Mouse (Mus musculus) hindbrain, embryonic 15.5 days (tissue): Measurements from ENCODE around the gene Taf6. TPM values are rescaled to one million over a fixed set of nuclear protein-coding genes. Genes with fewer than 3 reads are reported as not detected.

Experiments
- ATAC-seq: fragments of 200-750 bp; cut with Nextera tagmentation; 2 replicates; pipeline ENCODE4 v1.8.0; 2017; ENCODE audit warnings: low read depth, moderate number of reproducible peaks, moderate TSS enrichment; ENCODE audit not compliant: low FRiP score
- H3K27ac ChIP-seq: fragments of 300-500 bp; sonication (generic); replicated peaks from 2 replicates; pipeline ENCODE4 v1.5.1; 2015; ENCODE audit warnings: mild to moderate bottlenecking, inconsistent platforms
- H3K27me3 ChIP-seq: fragments of 300-500 bp; sonication (generic); 2 replicates; pipeline ENCODE4 v1.6.1; 2015; ENCODE audit warnings: control low read depth, inconsistent platforms
- H3K36me3 ChIP-seq: fragments of 300-500 bp; sonication (generic); 2 replicates; pipeline ENCODE4 v1.6.1; 2015; ENCODE audit warnings: control low read depth, inconsistent platforms
- H3K4me1 ChIP-seq: fragments of 300-500 bp; sonication (generic); replicated peaks from 2 replicates; pipeline ENCODE4 v1.6.1; 2015; ENCODE audit warnings: control low read depth, inconsistent platforms
- H3K4me2 ChIP-seq: fragments of 300-500 bp; sonication (generic); 2 replicates; pipeline ENCODE4 v1.6.1; 2015; ENCODE audit warnings: moderate library complexity, mild to moderate bottlenecking, inconsistent platforms
- H3K4me3 ChIP-seq: fragments of 300-500 bp; sonication (generic); 2 replicates; pipeline ENCODE4 v1.5.1; 2015; ENCODE audit warnings: mild to moderate bottlenecking, inconsistent platforms
- H3K9ac ChIP-seq: fragments of 300-500 bp; sonication (generic); 2 replicates; pipeline ENCODE4 v1.6.1; 2015; ENCODE audit warnings: inconsistent platforms
- H3K9me3 ChIP-seq: fragments of 300-500 bp; sonication (generic); 2 replicates; pipeline ENCODE4 v1.6.1; 2016; ENCODE audit warnings: control low read depth, inconsistent platforms
- WGBS: fragments of 180-500 bp; shearing (Covaris S2); methylation state at CpG from one replicate; pipeline ENCODE4 v1.1.7; 2015; 5-methylcytosine and 5-hydroxymethylcytosine counted together
- polyA plus RNA-seq: library from polyadenylated mRNA; unstranded; fragments of >200 nt; fragmentation: Nextera tagmentation; extraction: Ambion mirVana; gene quantifications from 2 replicates; pipeline ENCODE4 v1.2.1, GENCODE M21; 2015

Gene Taf6
- polyA plus RNA-seq, 1 experiment from 2014 or later = 77.7 TPM

DNA sequence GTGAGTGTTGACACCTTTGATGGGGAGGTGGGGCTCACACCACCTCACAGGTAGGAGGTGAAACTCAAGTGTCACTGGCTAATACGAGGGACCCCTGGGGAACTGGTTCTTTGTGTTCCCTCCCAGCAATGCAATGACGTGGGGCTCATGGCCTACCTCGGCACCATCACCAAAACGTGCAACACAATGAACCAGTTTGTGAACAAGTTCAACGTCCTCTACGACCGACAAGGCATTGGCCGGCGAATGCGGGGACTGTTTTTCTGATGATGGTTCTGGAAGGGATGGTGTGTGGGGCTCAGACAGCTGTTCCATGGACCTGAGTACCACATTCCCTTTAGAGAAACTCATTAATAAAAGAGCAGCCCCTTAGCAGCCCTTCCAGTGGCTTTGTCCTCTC lies 23.6 kb downstream of the Taf6 start:
- WGBS = 69% methylated on average over 10 of the region's 10 CpGs
- no peak for ATAC-seq
- H3K27ac ChIP-seq = no peak overlapping the region

DNA sequence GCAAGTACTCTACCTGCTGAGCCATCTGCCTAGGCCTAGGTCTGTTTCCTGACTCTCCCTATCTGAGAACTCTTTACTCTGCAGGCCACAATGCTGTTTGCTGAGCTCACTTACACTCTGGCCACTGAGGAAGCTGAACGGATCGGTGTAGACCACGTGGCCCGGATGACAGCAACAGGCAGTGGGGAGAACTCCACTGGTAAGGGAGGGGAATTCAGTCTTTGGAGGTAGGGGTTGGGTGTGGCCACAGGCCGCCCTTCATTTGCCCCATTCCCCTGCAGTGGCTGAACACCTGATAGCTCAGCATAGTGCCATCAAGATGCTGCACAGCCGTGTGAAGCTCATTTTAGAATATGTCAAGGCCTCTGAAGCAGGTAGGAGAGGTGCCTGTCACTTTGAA lies 24.2 kb downstream of the Taf6 start:
- Histone ChIP-seq H3K9me3 (no peaks in the 10 kb centered on the region), H3K27ac (no peak overlapping the region), H3K4me1 (peaks cover 20% of the 10 kb centered on the region), H3K27me3 (no peaks in the 10 kb centered on the region), H3K9ac (no peak overlapping the region), H3K4me3 (no peak overlapping the region), H3K36me3 (peaks cover 59% of the 10 kb centered on the region), H3K4me2 (no peak overlapping the region)
- WGBS = 80% methylated on average over 6 of the region's 6 CpGs
- ATAC-seq = no peak

More for the DNA sequence above, 23.6 kb downstream of the Taf6 start:
- Histone ChIP-seq H3K4me2 (no peak overlapping the region), H3K9me3 (no peaks in the 10 kb centered on the region), H3K4me1 (peaks cover 21% of the 10 kb centered on the region), H3K27me3 (no peaks in the 10 kb centered on the region), H3K4me3 (no peak overlapping the region), H3K9ac (no peak overlapping the region), H3K36me3 (peaks cover 65% of the 10 kb centered on the region)

DNA sequence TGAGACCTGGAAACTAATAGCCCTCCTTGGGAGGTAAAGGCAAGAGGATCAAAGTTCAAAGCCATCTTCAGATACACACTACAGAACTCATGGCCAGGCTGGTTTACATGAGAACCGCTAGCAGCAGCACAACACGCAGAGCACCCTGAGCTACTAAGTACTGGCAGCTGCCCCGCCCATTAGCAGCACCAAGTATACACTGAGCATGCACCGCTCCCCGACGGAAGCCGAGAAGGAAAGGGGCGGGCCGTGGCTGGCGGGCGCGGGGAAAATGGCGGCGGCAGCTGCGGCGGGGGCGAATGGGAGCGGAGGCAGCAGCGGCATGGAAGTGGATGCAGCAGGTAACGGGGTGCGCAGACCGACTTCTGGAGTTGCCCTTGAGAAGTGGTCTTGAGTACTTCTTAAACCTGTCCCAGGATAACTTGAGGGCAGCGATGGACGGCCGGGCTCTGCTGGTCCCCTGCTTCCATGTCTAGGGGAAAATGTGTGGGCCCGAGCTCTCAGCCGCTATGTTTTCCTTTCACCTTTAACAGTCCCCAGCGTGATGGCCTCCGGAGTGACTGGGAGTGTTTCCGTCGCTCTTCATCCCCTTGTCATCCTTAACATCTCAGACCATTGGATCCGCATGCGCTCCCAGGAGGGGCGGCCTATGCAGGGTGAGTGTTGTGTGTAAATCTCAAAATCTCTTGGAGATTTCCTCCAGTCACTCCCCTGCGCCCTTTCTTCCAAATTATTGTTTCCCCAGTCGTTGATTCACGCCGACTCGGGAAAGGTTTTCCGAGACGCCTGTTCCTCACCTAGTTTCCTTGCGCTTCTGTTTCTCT lies 26.2 kb downstream of the Taf6 start, which contains the start of gene Cops6:
Gene Cops6, plus strand, starts transcription at position 230 of the 824 bp plus-strand sequence.
- H3K9me3 ChIP-seq = no peaks in the 10 kb centered on the region
- H3K4me2 ChIP-seq = peak within 1 kb of the TSS; percentile 81
- peaks cover 40% of the 10 kb centered on the region for H3K36me3 ChIP-seq
- 1% methylated on average over 42 of the region's 42 CpGs for WGBS
- peak within 1 kb of the TSS; percentile 78 for H3K27ac ChIP-seq
- peak within 1 kb of the TSS; percentile 86 for H3K4me3 ChIP-seq
- peaks cover 20% of the 10 kb centered on the region for H3K4me1 ChIP-seq
- peak within 1 kb of the TSS; percentile 83 for H3K9ac ChIP-seq
- H3K27me3 ChIP-seq = no peaks in the 10 kb centered on the region
- peak; percentile 95 for ATAC-seq

DNA sequence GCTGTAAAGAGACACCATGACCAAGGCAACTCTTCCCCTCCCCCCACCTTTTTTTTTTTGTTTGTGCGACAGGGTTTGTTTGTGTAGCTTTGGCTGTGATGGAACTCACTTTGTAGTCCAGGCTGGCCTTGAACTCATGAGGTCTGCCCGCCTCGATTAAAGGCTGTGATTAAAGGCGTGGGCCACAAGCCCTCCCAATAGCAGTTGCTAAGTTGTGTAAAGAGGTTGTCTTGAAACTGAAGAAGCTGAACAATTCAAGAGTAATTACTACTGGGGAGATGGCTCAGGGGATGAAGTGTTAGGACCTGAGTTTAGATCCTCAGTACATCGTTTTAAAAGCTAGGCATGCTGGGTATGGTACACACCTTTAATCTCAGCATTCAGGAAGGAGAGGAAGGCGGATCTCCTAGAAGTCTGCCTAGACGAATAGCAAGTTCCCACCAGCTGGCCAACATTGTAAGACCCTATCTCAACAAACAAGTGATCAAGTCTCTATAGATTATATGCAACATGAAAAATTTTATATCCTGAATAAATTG lies 27.0 kb downstream of the Taf6 start:
- Histone ChIP-seq H3K9ac (peak overlapping the region; percentile 83), H3K4me2 (peak overlapping the region; percentile 81), H3K9me3 (no peaks in the 10 kb centered on the region), H3K27ac (peak overlapping the region; percentile 78), H3K27me3 (no peaks in the 10 kb centered on the region), H3K36me3 (peaks cover 32% of the 10 kb centered on the region), H3K4me1 (peaks cover 20% of the 10 kb centered on the region), H3K4me3 (peak overlapping the region; percentile 86)
- 72% methylated on average over 7 of the region's 7 CpGs for WGBS
- ATAC-seq = no peak

DNA sequence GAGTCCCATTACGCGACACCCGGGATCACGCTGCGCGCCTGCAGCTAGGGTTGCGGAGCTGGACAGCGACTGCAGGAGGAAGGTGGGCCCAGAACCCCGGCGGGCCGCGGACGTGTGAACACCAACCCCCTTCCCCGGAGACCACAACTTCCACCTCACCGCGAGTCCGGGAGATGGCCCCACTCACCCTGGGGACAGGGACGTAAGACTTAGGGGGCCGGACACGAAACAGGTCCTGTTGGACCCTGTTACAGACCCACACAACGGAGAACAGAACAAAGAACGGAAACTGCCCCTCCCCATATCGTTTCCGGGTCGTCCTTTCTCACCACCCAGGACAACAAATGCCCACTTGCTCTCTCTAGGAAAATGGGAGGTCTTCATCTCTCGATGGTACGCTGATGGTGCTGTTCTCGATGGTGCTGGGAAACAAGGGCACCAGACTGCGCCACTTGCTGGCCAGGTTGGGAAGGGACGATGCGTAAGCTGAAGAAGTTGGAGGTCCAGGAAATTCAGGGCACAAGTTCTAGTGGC lies 31.7 kb downstream of the Taf6 start, which contains the start of gene Zfp113:
Gene Zfp113, minus strand, starts transcription at position 302 of the 534 bp plus-strand sequence.
- peak within 1 kb of the TSS; percentile 84 for H3K4me3 ChIP-seq
- ATAC-seq = peak; percentile 98
- H3K9ac ChIP-seq = peak within 1 kb of the TSS; percentile 87
- peak within 1 kb of the TSS; percentile 95 for H3K27ac ChIP-seq
- peak within 1 kb of the TSS; percentile 71 for H3K4me2 ChIP-seq
- no peaks in the 10 kb centered on the region for H3K9me3 ChIP-seq
- peaks cover 22% of the 10 kb centered on the region for H3K36me3 ChIP-seq
- peaks cover 17% of the 10 kb centered on the region for H3K4me1 ChIP-seq
- no peaks in the 10 kb centered on the region for H3K27me3 ChIP-seq
- under 1% methylated on average over 31 of the region's 31 CpGs for WGBS

DNA sequence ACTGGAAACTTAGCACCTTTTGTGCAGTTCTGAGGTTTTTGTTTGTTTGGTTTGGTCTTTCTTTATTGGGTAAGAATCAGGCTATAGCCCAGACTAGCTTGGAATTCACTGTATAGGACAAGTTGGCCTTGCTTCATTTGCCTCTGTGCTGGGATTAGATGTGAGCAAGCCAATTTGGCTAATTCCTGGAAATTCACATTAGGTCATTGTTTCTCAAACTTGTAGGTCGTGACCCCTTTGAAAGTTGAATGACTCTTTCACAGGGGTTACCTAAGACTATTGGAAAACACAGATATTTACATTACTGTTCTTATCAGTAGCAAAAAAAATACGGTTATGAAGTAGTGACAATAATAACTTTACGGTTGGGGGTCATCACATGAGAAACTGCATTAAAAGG lies 32.9 kb downstream of the Taf6 start:
- peaks cover 27% of the 10 kb centered on the region for H3K36me3 ChIP-seq
- H3K27me3 ChIP-seq = no peaks in the 10 kb centered on the region
- H3K9me3 ChIP-seq = no peaks in the 10 kb centered on the region
- H3K4me1 ChIP-seq = peaks cover 13% of the 10 kb centered on the region
- ATAC-seq = no peak
- H3K27ac ChIP-seq = peak overlapping the region; percentile 95
- H3K4me3 ChIP-seq = peak overlapping the region; percentile 84
- 92% methylated on average over 3 of the region's 3 CpGs for WGBS
- H3K9ac ChIP-seq = peak overlapping the region; percentile 87; the same call in 1 of the 2 replicates
- peak overlapping the region; percentile 71 for H3K4me2 ChIP-seq

DNA sequence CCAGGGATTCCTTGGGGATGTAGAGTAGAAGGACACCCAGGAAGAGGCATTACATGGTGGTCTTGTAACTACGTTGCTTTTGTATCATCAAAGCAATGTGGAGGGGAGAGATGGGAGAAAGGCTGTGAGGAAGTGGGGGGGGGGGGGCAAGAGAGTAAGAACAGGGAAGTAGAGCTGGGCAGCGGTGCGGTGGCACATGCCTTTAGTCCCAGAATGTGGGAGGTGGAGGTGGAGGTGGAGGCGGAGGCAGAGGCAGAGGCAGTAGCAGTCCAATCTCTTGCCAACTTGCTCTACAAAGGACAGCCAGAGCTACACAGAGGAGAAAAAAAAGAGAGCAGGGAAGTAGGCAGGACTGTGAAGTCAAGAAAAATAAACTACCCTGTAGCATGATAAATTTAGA lies 48.7 kb downstream of the Taf6 start:
- Histone ChIP-seq H3K4me3 (no peak overlapping the region), H3K36me3 (peaks cover 34% of the 10 kb centered on the region), H3K27me3 (no peaks in the 10 kb centered on the region), H3K4me1 (no peaks in the 10 kb centered on the region), H3K4me2 (no peak overlapping the region), H3K27ac (no peak overlapping the region), H3K9ac (no peak overlapping the region), H3K9me3 (no peaks in the 10 kb centered on the region)
- no peak for ATAC-seq
- WGBS = 90% methylated on average over 4 of the region's 4 CpGs

DNA sequence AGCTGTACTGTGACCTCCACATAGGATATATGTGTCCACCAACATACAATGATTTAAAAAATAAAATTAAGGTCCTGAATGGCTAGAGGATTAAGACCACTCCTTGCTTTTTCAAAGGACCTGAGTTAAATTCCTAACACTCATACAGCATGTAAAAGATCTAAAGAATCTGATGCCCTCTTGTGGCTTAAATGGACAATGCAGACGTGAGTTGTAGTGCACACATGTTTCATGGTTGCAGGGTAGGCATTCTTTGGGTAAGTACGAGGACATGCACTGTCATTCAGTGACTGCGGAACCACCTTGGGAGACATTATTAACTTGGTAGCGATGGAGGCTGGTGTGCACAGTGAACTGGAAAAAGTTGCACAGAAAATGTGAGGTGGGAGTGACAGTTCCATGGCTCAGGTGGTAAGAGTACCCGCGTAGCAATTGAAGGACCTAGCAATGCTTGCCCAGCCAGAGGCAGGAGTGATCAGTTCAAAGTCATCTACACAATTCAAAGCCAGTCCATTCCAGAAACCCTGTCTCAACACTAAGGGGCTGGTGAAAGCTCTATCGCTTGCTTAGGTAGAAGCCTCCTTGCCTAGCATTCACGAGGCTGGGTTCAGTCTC lies 49.2 kb downstream of the Taf6 start:
- Histone ChIP-seq H3K27me3 (no peaks in the 10 kb centered on the region), H3K4me3 (no peak overlapping the region), H3K27ac (no peak overlapping the region), H3K36me3 (peaks cover 34% of the 10 kb centered on the region), H3K9ac (no peak overlapping the region), H3K9me3 (no peaks in the 10 kb centered on the region), H3K4me1 (no peaks in the 10 kb centered on the region), H3K4me2 (no peak overlapping the region)
- WGBS = 61% methylated on average over 8 of the region's 8 CpGs
- peak; percentile 69; the same call in 1 of the 2 replicates for ATAC-seq

DNA sequence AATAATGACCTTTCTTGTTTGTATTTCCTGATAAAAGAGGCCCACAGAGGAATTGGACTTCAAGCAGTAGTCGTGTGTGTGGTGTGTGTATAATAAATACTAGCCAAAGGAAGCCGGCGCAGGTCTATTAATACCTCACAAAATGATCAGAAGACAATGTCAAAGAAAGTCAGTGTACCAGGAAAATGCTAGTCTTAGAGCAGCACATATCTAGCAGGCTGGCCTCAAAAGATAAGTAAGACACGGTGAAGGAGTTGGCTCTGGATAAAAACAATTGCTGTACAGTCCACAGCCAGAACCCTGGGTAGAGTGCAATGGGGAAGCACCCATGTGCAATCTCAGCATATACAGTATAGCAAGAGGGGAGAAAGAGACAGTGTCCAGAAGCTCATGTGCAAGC lies 50.0 kb downstream of the Taf6 start:
- WGBS = 92% methylated on average over 4 of the region's 4 CpGs
- Histone ChIP-seq H3K27ac (no peak overlapping the region), H3K4me3 (no peak overlapping the region), H3K4me2 (no peak overlapping the region), H3K36me3 (peaks cover 37% of the 10 kb centered on the region), H3K4me1 (no peaks in the 10 kb centered on the region), H3K27me3 (no peaks in the 10 kb centered on the region), H3K9ac (no peak overlapping the region), H3K9me3 (no peaks in the 10 kb centered on the region)
- 0 out of 2 replicates have a peak, but pooled peaks have one; percentile 8 for ATAC-seq

DNA sequence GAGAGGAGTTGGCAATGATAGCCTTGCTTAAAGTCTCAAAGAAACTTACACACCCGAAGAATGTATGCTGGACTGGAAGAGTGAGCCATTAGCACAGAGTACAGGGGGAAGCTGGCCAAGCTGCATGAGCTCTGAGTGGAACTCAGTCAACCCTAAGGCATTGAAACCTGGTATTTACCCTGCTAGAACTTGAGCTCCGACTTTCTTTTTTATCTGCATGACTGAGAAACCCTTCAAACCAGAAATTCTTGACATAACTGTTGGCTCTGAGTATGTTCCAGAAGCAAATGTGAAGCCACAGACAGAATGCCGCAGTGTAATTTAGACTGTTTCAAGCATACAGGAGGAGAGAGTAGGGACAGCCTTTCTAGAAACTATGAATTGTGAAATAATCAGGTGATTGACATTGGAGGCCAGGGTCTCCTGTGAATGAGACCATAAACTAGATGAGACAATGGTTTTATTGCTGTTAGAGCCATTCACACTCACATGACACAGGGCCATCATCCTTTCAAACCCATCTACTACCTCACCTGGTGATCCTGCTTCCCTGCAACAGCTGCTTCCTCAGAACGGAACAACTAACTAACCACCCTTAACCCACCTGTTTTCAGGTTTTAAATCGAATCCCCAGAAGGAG lies 54.7 kb downstream of the Taf6 start:
- Histone ChIP-seq H3K27me3 (no peaks in the 10 kb centered on the region), H3K4me2 (no peak overlapping the region), H3K4me1 (no peaks in the 10 kb centered on the region), H3K9ac (no peak overlapping the region), H3K4me3 (no peak overlapping the region), H3K27ac (no peak overlapping the region), H3K36me3 (peaks cover 72% of the 10 kb centered on the region), H3K9me3 (no peaks in the 10 kb centered on the region)
- WGBS = 99% methylated on average over 5 of the region's 5 CpGs
- ATAC-seq = no peak
